Mouse (Mus musculus) cerebellum, adult 2 months (tissue): Measurements from ENCODE around the gene B3gnt8.

Source experiments
- CTCF ChIP-seq: fragments of 200-500 bp; IDR thresholded peaks from 2 replicates; pipeline ENCODE4 v1.5.1; 2011; ENCODE audit warnings: low read depth, mild to moderate bottlenecking, control low read depth, low read length, moderate library complexity, borderline replicate concordance; ENCODE audit not compliant: insufficient read depth
- POLR2A ChIP-seq: fragments of 200-500 bp; IDR thresholded peaks from 2 replicates; pipeline ENCODE4 v1.6.1; 2011; ENCODE audit warnings: low read length, control low read depth, borderline replicate concordance; ENCODE audit not compliant: insufficient read depth

- TF ChIP-seq POLR2A (no peak), CTCF (no peak)
These were observed 6.8 kb upstream of the B3gnt8 start for GRCm38 (mm10) chr7:25619722-25619991.
